27 mouse cellular contexts compared by ENCODE assay signal in the genomic region with DNA sequence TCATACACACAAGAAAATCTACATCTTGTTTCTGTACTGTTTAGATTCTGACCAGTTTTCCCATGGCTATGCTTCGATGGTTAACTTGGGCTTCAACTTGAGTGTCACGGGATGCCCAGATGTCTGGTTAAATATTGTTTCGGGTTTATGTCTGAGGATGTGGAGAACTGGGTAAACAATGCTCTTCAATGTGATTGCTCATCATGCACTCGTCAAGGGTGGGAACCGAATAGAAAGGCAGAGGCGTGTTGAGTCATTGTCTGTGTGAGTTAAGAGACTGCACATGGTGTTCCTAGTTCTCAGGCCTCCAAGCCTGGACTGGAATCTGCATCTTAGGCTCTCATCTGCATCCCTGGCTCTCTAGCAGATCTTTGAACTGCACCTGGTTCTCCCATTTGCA. TPM values are rescaled to one million over a fixed set of nuclear protein-coding genes. Genes with fewer than 3 reads are reported as not detected.
DNase-seq lines count a peak whose midpoint lies in the region; ATAC-seq lines count a peak whose summit lies in the region.
"Had no signal": no experiment of that assay in that cellular context is flagged by ENCODE, and none has a peak within 500 bp of the region (broad histone marks: within the 10 kb centered on the region; RNA-seq: fewer than 3 reads in every experiment).

No protein-coding gene starts in this region.

- ATAC-seq in forebrain, embryonic 11.5 days (replicated peaks; ENCODE audit: low FRiP score): no peak
- peak; percentile 74 for ATAC-seq in kidney, embryonic 15.5 days (replicated peaks; ENCODE audit: low FRiP score)
- ATAC-seq: forebrain, embryonic 16.5 days; hindbrain, embryonic 16.5 days; intestine, embryonic 16.5 days; liver, embryonic 12.5 days had no signal

- H3K4me3 ChIP-seq in forebrain, embryonic 10.5 days: no peak overlapping the region
- H3K4me3 ChIP-seq in forebrain, embryonic 11.5 days (ENCODE audit: low read depth, low read length): no peak overlapping the region
- H3K4me3 ChIP-seq in kidney, embryonic 15.5 days (replicated peaks): no peak overlapping the region
- H3K4me3 ChIP-seq: embryonic facial prominence, embryonic 15.5 days; heart, embryonic 12.5 days; hindbrain, embryonic 10.5 days; limb, embryonic 13.5 days; liver, embryonic 12.5 days; midbrain, embryonic 10.5 days had no signal

- peaks cover 30% of the 10 kb centered on the region for H3K4me1 ChIP-seq in forebrain, embryonic 10.5 days
- no peaks in the 10 kb centered on the region; the same call in 1 of the 2 replicates for H3K4me1 ChIP-seq in forebrain, embryonic 11.5 days (replicated peaks; ENCODE audit: control insufficient read depth, insufficient read depth, low read length)
- H3K4me1 ChIP-seq in kidney, embryonic 15.5 days: no peaks in the 10 kb centered on the region
- H3K4me1 ChIP-seq: embryonic facial prominence, embryonic 15.5 days; heart, embryonic 12.5 days; limb, embryonic 13.5 days; liver, embryonic 12.5 days had no signal

- no peaks in the 10 kb centered on the region for H3K36me3 ChIP-seq in forebrain, embryonic 10.5 days (replicated peaks)
- H3K36me3 ChIP-seq in forebrain, embryonic 11.5 days (ENCODE audit: control insufficient read depth, insufficient read depth, low read length): no peaks in the 10 kb centered on the region
- H3K36me3 ChIP-seq in kidney, embryonic 15.5 days: no peaks in the 10 kb centered on the region
- H3K36me3 ChIP-seq: embryonic facial prominence, embryonic 15.5 days; heart, embryonic 12.5 days; hindbrain, embryonic 10.5 days; limb, embryonic 13.5 days; liver, embryonic 12.5 days; midbrain, embryonic 10.5 days had no signal

- no peak for DNase-seq in forebrain, embryonic 10.5 days (ENCODE audit: extremely low spot score, low spot score)
- DNase-seq in forebrain, embryonic 11.5 days (ENCODE audit: low spot score): no peak
- no peak for DNase-seq in kidney, adult 9 months
- DNase-seq in left cerebral cortex, postnatal 36 days (ENCODE audit: low spot score in 2 of 2): peak; percentile 13 to 26
- no peak for DNase-seq in left cerebral cortex, postnatal 4 days
- DNase-seq in ZHBTc4 (ENCODE audit: low read depth, low spot score): peak; percentile 13
- DNase-seq: adrenal gland, postnatal 36 days; cerebellum, adult 11 months; cerebellum, adult 9-11 months; gastrocnemius, postnatal 10 days; heart, postnatal 10 days; lung, adult 18-20 months; lung, postnatal 10 days; thymus, adult 18-20 months; thymus, postnatal 36 days had no signal

- peak overlapping the region; percentile 36 for H3K27ac ChIP-seq in forebrain, embryonic 10.5 days
- no peak overlapping the region for H3K27ac ChIP-seq in forebrain, embryonic 11.5 days (ENCODE audit: low read depth, low read length)
- H3K27ac ChIP-seq in kidney, embryonic 15.5 days: no peak overlapping the region
- H3K27ac ChIP-seq: embryonic facial prominence, embryonic 15.5 days; hindbrain, embryonic 10.5 days; limb, embryonic 13.5 days; liver, embryonic 12.5 days; midbrain, embryonic 10.5 days had no signal

- intact Hi-C loops in left cerebral cortex, postnatal 36 days (cut with DNase I): no loop called here
- intact Hi-C loops in left cerebral cortex, postnatal 4 days (cut with DNase I): no loop called here

- no peak overlapping the region for H3K9ac ChIP-seq in forebrain, embryonic 11.5 days (ENCODE audit: low read length)
- no peak overlapping the region for H3K9ac ChIP-seq in kidney, embryonic 15.5 days
- H3K9ac ChIP-seq: embryonic facial prominence, embryonic 15.5 days; heart, embryonic 12.5 days; limb, embryonic 13.5 days; liver, embryonic 12.5 days had no signal

- no peak overlapping the region for H3K4me2 ChIP-seq in forebrain, embryonic 11.5 days (ENCODE audit: low read depth, low read length, severe bottlenecking)
- no peak overlapping the region for H3K4me2 ChIP-seq in kidney, embryonic 15.5 days
- H3K4me2 ChIP-seq: embryonic facial prominence, embryonic 15.5 days; heart, embryonic 12.5 days; limb, embryonic 13.5 days; liver, embryonic 12.5 days had no signal

- WGBS in forebrain, embryonic 10.5 days: 97% methylated on average over 6 of the region's 6 CpGs
- WGBS in forebrain, embryonic 11.5 days: 90% methylated on average over 6 of the region's 6 CpGs
- 80% methylated on average over 6 of the region's 6 CpGs for WGBS in kidney, embryonic 15.5 days

- H3K9me3 ChIP-seq in forebrain, embryonic 10.5 days: no peaks in the 10 kb centered on the region
- no peaks in the 10 kb centered on the region for H3K9me3 ChIP-seq in forebrain, embryonic 11.5 days (ENCODE audit: control insufficient read depth, low read length)
- H3K9me3 ChIP-seq in kidney, embryonic 15.5 days (replicated peaks): no peaks in the 10 kb centered on the region
- H3K9me3 ChIP-seq: embryonic facial prominence, embryonic 15.5 days; heart, embryonic 12.5 days; hindbrain, embryonic 10.5 days; limb, embryonic 13.5 days; liver, embryonic 12.5 days; midbrain, embryonic 10.5 days had no signal

- no peaks in the 10 kb centered on the region; the same call in 1 of the 2 replicates for H3K27me3 ChIP-seq in forebrain, embryonic 10.5 days (ENCODE audit: poor library complexity, severe bottlenecking)
- no peaks in the 10 kb centered on the region for H3K27me3 ChIP-seq in forebrain, embryonic 11.5 days (ENCODE audit: control insufficient read depth, insufficient read depth, low read length)
- H3K27me3 ChIP-seq in kidney, embryonic 15.5 days: no peaks in the 10 kb centered on the region
- H3K27me3 ChIP-seq: embryonic facial prominence, embryonic 15.5 days; heart, embryonic 12.5 days; limb, embryonic 13.5 days; liver, embryonic 12.5 days had no signal

RNA-seq across cellular contexts. Expression of a gene that starts 36.7 kb away (rescaled TPM):
- polyA plus RNA-seq in forebrain, embryonic 10.5 days (2016; fragmentation: Nextera tagmentation; extraction: Ambion mirVana): 13.6 and 16.8 TPM in 2 replicates
- 12.8 and 14.7 TPM in 2 replicates for polyA plus RNA-seq in forebrain, embryonic 11.5 days (2014; fragmentation: Nextera tagmentation; extraction: Ambion mirVana)
- 31.2 and 32.2 TPM in 2 replicates for polyA plus RNA-seq in kidney, embryonic 15.5 days (2015; fragmentation: Nextera tagmentation; extraction: Ambion mirVana)
- 10 to 100 TPM; 26.5 to 27.9 TPM for total RNA-seq in left cerebral cortex, postnatal 36 days (2021)
- 10 to 100 TPM; 41.6 to 47.7 TPM for total RNA-seq in left cerebral cortex, postnatal 4 days (2021)
- total RNA-seq: common myeloid progenitor, adult 5-6 weeks; granulocyte monocyte progenitor cell, adult 5-6 weeks had no signal

Comparison
In these comparisons a context has a peak if more than half of its experiments do, and no peak if none do; other contexts are left out.
1. DNase-seq: peak in left cerebral cortex, postnatal 36 days (2 of 2) and ZHBTc4 (single experiment); none in forebrain, embryonic 10.5 days (single experiment), forebrain, embryonic 11.5 days (single experiment), kidney, adult 9 months (single experiment) and left cerebral cortex, postnatal 4 days (single experiment).